Comparison of ENCODE assay signal across 9 mouse cellular contexts in the genomic region with DNA sequence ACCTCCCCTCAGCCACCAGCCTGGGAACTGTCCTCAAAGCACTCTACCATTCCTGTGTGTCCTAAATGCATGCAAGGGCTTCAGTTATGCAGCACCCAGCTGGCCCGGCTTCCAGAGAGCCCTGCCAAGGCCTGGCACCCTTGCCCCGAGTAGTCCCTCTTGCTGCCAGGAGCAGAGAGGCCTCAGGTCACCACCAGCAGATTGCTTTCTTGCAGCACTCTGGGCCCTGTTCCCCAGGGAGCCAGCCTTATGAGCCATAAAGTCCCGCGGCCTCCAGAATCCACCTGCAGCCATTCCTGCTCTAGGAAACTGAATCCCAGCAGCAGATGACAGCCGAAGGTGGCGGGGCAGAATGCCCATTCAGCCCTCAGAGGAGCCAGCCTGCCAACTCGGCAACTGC. TPM values are rescaled to one million over a fixed set of nuclear protein-coding genes. Genes with fewer than 3 reads are reported as not detected.
DNase-seq lines count a peak whose midpoint lies in the region; TF ChIP-seq lines count a peak whose summit lies in the region.
"Had no signal": no experiment of that assay in that cellular context is flagged by ENCODE, and none has a peak within 500 bp of the region (broad histone marks: within the 10 kb centered on the region; RNA-seq: fewer than 3 reads in every experiment).

No protein-coding gene starts in this region.

- no peak overlapping the region for H3K4me3 ChIP-seq in layer of hippocampus, adult 2 months
- H3K4me3 ChIP-seq: midbrain, embryonic 12.5 days had no signal

- peak; percentile 32 to 36 for DNase-seq in layer of hippocampus, postnatal 36 days
- DNase-seq in layer of hippocampus, adult 2 months (ENCODE audit: low spot score in 2 of 2): no peak
- peak; percentile 70 for DNase-seq in brain, adult 2 months (ENCODE audit: low read depth, low spot score)
- DNase-seq in cerebellum, postnatal 36 days: peak; percentile 61 to 63
- DNase-seq in kidney, postnatal 10 days: peak; percentile 27
- DNase-seq in natural killer cell, adult 2 months (ENCODE audit: low spot score in 2 of 2): no peak
- no peak for DNase-seq in lung, postnatal 14 days
- DNase-seq in spleen, postnatal 4 days (ENCODE audit: low spot score in 2 of 2): no peak

- H3K27ac ChIP-seq in layer of hippocampus, adult 2 months: no peak overlapping the region
- H3K27ac ChIP-seq: midbrain, embryonic 12.5 days had no signal

- no peak for TF ChIP-seq CTCF in layer of hippocampus, adult 2 months (conservative IDR thresholded peaks at IDR 0.05)

RNA-seq across cellular contexts. Expression of a gene that starts 27.5 kb away (rescaled TPM):
- 1 to 10 TPM; 3.6 to 6.7 TPM for total RNA-seq in layer of hippocampus, postnatal 36 days (2021)
- 1 to 10 TPM; 2.5 to 6.7 TPM for total RNA-seq in layer of hippocampus, adult 2 months (2021)

RNA-seq across cellular contexts. Expression of a gene that starts 40.2 kb away (rescaled TPM):
- under 1 TPM; 0.28 to 0.65 TPM for total RNA-seq in layer of hippocampus, postnatal 36 days (2021)
- under 1 TPM; 0.29 to 0.54 TPM for total RNA-seq in layer of hippocampus, adult 2 months (2021)

Comparison
In these comparisons a context has a peak if more than half of its experiments do, and no peak if none do; other contexts are left out.
1. DNase-seq: peak in layer of hippocampus, postnatal 36 days (2 of 2), brain, adult 2 months (single experiment), cerebellum, postnatal 36 days (2 of 2) and kidney, postnatal 10 days (single experiment); none in layer of hippocampus, adult 2 months (0 of 2), natural killer cell, adult 2 months (0 of 2), lung, postnatal 14 days (single experiment) and spleen, postnatal 4 days (0 of 2).